Mouse (Mus musculus): ENCODE measurements around the gene Naa15. TPM values are rescaled to one million over a fixed set of nuclear protein-coding genes. Genes with fewer than 3 reads are reported as not detected.

The Naa15 gene
- polyA plus RNA-seq, 1 experiment from 2014 or later, result 27.9 TPM

DNA sequence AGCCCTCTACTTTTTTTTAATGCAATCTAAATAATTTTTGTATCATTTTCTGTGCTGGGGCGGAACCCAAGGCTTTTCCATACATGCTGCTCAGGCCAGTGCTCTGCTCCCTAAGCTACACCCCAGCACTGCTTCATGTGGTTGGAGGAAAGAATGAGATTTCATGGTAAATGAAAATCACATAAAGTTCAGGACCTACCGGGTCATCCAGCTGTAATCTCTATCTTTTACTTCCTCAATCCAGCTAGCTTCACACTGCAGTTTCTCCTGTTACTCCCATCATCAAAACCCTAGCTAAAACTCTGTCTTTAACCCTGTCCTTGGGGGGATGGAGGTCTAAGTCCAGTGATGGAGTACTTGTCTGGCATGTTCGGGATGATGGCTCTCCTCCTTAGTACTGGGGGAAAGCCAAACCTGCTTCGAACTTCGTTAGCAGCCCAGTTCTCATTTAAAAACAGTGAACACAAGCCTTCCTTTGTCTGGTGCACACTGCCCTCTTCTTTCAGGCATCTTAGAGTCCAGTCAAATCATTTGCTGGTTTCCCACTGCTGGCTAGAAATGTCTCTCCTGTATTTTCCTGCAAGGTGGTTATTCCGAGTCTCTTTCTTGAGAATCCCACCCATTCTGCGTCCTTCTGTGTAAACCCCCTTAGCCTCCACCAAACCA, 75.3 kb downstream of the Naa15 start:
- H3K9ac ChIP-seq (ENCODE audit: low read depth, low read length), result no peak overlapping the region
- WGBS, result 83% methylated on average over 7 of the region's 7 CpGs
- no peak overlapping the region for H3K4me2 ChIP-seq (ENCODE audit: low read depth, low read length)
- no peaks in the 10 kb centered on the region for H3K27me3 ChIP-seq (replicated peaks; ENCODE audit: control insufficient read depth, insufficient read depth, low read length)
- peaks cover 6% of the 10 kb centered on the region for H3K4me1 ChIP-seq (ENCODE audit: control insufficient read depth, insufficient read depth, low read length)
- no peak overlapping the region for H3K27ac ChIP-seq (ENCODE audit: low read length)
- ATAC-seq, result no peak
- peaks cover 11% of the 10 kb centered on the region; the same call in 1 of the 2 replicates for H3K36me3 ChIP-seq (ENCODE audit: control insufficient read depth, insufficient read depth, low read length)
- H3K9me3 ChIP-seq (ENCODE audit: control insufficient read depth, low read length), result no peaks in the 10 kb centered on the region
- H3K4me3 ChIP-seq (ENCODE audit: low read length), result no peak overlapping the region

DNA sequence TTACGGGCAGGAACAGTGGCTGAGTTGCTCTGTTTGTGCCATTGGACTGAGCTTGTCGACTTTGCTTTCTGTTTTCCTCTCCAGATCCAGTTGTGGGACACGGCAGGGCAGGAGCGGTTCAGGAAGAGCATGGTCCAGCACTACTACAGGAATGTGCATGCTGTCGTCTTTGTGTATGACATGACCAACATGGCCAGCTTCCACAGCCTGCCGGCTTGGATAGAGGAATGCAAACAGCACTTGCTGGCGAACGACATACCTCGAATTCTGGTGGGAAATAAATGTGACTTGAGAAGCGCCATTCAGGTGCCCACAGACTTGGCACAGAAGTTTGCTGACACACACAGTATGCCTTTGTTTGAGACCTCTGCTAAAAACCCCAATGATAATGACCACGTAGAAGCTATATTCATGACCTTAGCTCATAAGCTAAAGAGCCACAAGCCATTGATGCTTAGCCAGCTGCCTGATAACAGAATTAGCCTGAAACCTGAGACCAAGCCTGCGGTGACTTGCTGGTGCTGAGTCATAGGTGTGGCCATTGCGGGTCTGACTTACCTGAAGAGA, 78.4 kb downstream of the Naa15 start:
- H3K9me3 ChIP-seq (ENCODE audit: control insufficient read depth, low read length), result no peaks in the 10 kb centered on the region
- H3K9ac ChIP-seq (ENCODE audit: low read depth, low read length), result no peak overlapping the region
- no peaks in the 10 kb centered on the region for H3K4me1 ChIP-seq (ENCODE audit: control insufficient read depth, insufficient read depth, low read length)
- no peak overlapping the region for H3K4me3 ChIP-seq (ENCODE audit: low read length)
- H3K27ac ChIP-seq (ENCODE audit: low read length), result 0 out of 2 replicates have a peak overlapping the region, but pooled peaks have one; percentile 19
- 71% methylated on average over 13 of the region's 13 CpGs for WGBS
- H3K27me3 ChIP-seq (replicated peaks; ENCODE audit: control insufficient read depth, insufficient read depth, low read length), result no peaks in the 10 kb centered on the region
- peaks cover 11% of the 10 kb centered on the region for H3K36me3 ChIP-seq (ENCODE audit: control insufficient read depth, insufficient read depth, low read length)
- no peak overlapping the region for H3K4me2 ChIP-seq (ENCODE audit: low read depth, low read length)
- ATAC-seq, result no peak

DNA sequence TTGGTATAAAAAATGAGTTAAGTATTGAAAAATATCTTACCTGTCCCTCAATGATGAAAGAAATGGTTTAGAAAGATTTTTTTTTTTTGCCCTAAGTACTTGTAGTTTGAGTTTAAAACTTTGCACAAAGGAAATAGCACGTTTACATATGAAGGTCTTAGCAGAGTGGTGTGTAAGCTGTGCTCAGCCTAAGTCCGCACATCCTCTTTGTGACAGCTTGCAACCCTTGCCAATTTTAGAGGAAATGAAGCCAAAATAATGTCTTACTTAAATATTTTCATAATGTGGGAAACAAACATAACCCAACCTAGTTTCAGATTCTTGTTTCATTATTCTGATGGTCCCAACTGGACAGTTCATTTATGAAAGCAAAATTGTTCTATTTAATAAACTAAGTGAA, 79.5 kb downstream of the Naa15 start:
- Histone ChIP-seq H3K4me3 (ENCODE audit: low read length) (no peak overlapping the region), H3K9me3 (ENCODE audit: control insufficient read depth, low read length) (no peaks in the 10 kb centered on the region), H3K4me2 (ENCODE audit: low read depth, low read length) (no peak overlapping the region), H3K27me3 (replicated peaks; ENCODE audit: control insufficient read depth, insufficient read depth, low read length) (no peaks in the 10 kb centered on the region), H3K36me3 (ENCODE audit: control insufficient read depth, insufficient read depth, low read length) (peaks cover 11% of the 10 kb centered on the region), H3K4me1 (ENCODE audit: control insufficient read depth, insufficient read depth, low read length) (no peaks in the 10 kb centered on the region), H3K9ac (ENCODE audit: low read depth, low read length) (no peak overlapping the region), H3K27ac (ENCODE audit: low read length) (no peak overlapping the region)
- 51% methylated on average over 2 of the region's 2 CpGs for WGBS
- ATAC-seq, result no peak

DNA sequence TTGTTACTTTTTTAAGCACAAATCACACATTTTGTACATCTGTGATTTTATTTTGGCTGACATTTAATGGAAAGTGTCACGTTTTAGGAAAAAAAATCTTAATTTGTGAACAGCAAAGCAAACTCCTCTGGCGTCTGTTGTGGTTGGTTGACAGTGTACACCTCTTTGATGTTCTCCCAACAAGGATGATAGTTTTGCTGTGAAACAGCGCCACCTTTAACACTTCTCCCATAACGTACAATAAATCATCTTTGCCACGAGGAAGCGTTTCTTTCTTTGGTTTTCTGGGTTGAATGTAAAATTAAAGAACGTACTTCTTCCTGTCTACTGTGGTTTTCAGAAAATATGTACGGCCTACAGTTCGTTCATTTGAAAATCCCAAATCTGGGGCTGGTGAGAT, 80.7 kb downstream of the Naa15 start:
- WGBS, result 86% methylated on average over 9 of the region's 9 CpGs
- ATAC-seq, result no peak

DNA sequence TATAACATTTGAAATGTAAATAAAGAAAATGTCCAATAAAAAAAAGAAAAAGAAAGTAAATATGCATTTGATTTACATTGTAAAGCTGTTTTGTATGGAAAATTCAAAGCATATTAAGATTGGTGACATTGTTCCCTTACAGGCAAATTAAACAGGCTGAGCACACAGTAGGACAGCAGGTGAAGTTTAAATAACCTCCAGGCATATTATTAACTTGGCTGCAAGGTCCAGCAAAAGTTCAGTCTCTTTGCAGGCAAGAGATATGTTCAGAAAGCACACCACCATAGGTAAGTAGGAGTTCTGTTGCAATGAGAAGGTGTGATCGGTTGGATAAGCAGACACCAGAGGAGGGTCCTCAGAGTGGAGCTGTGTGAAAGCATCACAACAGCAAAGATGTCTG, 83.0 kb downstream of the Naa15 start:
- 93% methylated on average over 1 of the region's 1 CpGs for WGBS
- Histone ChIP-seq H3K4me3 (ENCODE audit: low read length) (no peak overlapping the region), H3K9me3 (ENCODE audit: control insufficient read depth, low read length) (no peaks in the 10 kb centered on the region), H3K9ac (ENCODE audit: low read depth, low read length) (no peak overlapping the region), H3K4me2 (ENCODE audit: low read depth, low read length) (no peak overlapping the region), H3K27me3 (replicated peaks; ENCODE audit: control insufficient read depth, insufficient read depth, low read length) (no peaks in the 10 kb centered on the region), H3K4me1 (ENCODE audit: control insufficient read depth, insufficient read depth, low read length) (no peaks in the 10 kb centered on the region), H3K27ac (ENCODE audit: low read length) (no peak overlapping the region), H3K36me3 (ENCODE audit: control insufficient read depth, insufficient read depth, low read length) (peaks cover 11% of the 10 kb centered on the region)
- no peak for ATAC-seq

More for the DNA sequence above, 80.7 kb downstream of the Naa15 start:
- Histone ChIP-seq H3K4me1 (ENCODE audit: control insufficient read depth, insufficient read depth, low read length) (no peaks in the 10 kb centered on the region), H3K27me3 (replicated peaks; ENCODE audit: control insufficient read depth, insufficient read depth, low read length) (no peaks in the 10 kb centered on the region), H3K4me2 (ENCODE audit: low read depth, low read length) (no peak overlapping the region), H3K9ac (ENCODE audit: low read depth, low read length) (no peak overlapping the region), H3K4me3 (ENCODE audit: low read length) (no peak overlapping the region), H3K9me3 (ENCODE audit: control insufficient read depth, low read length) (no peaks in the 10 kb centered on the region), H3K36me3 (ENCODE audit: control insufficient read depth, insufficient read depth, low read length) (peaks cover 11% of the 10 kb centered on the region), H3K27ac (ENCODE audit: low read length) (no peak overlapping the region)

DNA sequence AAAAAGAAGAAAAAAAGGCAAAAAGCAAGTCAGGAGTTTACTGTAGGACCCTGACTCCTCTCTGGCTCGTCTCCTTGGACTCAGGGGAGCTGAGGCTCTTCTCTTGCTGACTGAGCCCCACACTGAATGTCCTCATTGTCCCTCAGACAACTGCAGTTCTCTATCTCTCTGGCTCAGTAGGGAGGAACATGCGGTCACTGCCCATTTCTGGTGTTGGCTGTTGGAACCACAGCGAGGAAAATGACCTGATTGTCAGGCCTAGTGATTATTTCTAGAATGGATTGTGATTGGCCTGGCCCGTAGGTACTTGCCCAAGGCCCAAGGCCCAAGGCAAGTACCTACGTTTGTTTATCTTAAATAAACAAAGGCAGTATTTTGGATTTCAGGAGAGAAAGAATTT, 83.7 kb downstream of the Naa15 start:
- no peak for ATAC-seq
- Histone ChIP-seq H3K27me3 (replicated peaks; ENCODE audit: control insufficient read depth, insufficient read depth, low read length) (no peaks in the 10 kb centered on the region), H3K9ac (ENCODE audit: low read depth, low read length) (no peak overlapping the region), H3K36me3 (ENCODE audit: control insufficient read depth, insufficient read depth, low read length) (peaks cover 8% of the 10 kb centered on the region), H3K4me2 (ENCODE audit: low read depth, low read length) (no peak overlapping the region), H3K4me3 (ENCODE audit: low read length) (no peak overlapping the region), H3K9me3 (ENCODE audit: control insufficient read depth, low read length) (no peaks in the 10 kb centered on the region), H3K4me1 (ENCODE audit: control insufficient read depth, insufficient read depth, low read length) (no peaks in the 10 kb centered on the region), H3K27ac (ENCODE audit: low read length) (no peak overlapping the region)
- 63% methylated on average over 5 of the region's 5 CpGs for WGBS

DNA sequence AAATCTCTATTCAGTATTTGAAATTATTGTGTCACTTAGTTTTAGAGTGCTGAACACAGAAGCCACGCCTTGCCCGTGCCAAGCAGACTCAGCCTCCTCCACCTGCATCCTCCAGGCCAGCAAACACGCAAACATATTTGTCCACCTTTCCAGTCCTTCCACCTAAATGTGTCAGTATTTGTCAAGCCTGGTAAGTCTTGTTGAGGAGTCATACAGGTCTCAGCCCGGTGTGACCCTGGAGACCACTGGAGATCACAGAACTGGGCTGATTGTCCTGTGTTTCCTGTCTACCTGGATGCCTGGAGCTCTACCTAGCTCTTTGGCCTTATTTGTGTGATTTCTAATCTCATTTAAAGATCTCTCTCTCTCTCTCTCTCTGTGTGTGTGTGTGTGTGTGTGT, 84.9 kb downstream of the Naa15 start:
- Histone ChIP-seq H3K4me1 (ENCODE audit: control insufficient read depth, insufficient read depth, low read length) (no peaks in the 10 kb centered on the region), H3K9me3 (ENCODE audit: control insufficient read depth, low read length) (no peaks in the 10 kb centered on the region), H3K9ac (ENCODE audit: low read depth, low read length) (no peak overlapping the region), H3K27me3 (replicated peaks; ENCODE audit: control insufficient read depth, insufficient read depth, low read length) (no peaks in the 10 kb centered on the region), H3K27ac (ENCODE audit: low read length) (no peak overlapping the region), H3K4me2 (ENCODE audit: low read depth, low read length) (no peak overlapping the region), H3K36me3 (ENCODE audit: control insufficient read depth, insufficient read depth, low read length) (peaks cover 2% of the 10 kb centered on the region; the same call in 1 of the 2 replicates), H3K4me3 (ENCODE audit: low read length) (no peak overlapping the region)
- no peak for ATAC-seq
- WGBS, result 79% methylated on average over 4 of the region's 4 CpGs

DNA sequence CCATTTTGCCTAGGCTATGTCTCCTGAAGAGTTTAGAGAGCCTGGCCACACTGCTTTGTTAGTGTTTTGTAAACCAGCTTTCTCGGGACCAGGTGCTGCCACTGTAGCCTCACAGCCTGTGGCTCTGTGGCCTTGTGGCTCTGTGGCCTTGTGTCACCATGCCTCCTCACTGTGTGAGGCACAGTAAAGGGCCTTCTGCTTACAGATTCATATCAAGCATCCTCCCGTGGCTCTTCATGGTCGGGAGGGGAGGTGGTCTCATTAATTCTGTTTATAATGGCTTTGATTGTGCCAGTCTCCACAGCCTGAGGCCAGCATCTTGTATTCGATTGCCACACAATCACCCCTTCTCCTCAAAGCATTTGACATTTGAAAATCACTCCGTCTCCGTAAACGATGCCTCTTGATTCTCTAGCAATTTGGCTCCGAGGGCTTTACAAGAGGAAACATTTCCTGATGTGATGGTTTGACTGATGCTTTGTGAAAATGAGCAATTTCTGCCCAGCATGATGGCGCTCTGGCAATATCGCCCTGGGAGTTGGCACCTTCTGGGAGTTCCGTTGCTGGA, 89.5 kb downstream of the Naa15 start:
- Histone ChIP-seq H3K27me3 (replicated peaks; ENCODE audit: control insufficient read depth, insufficient read depth, low read length) (no peaks in the 10 kb centered on the region), H3K9ac (ENCODE audit: low read depth, low read length) (no peak overlapping the region), H3K27ac (ENCODE audit: low read length) (no peak overlapping the region), H3K4me2 (ENCODE audit: low read depth, low read length) (no peak overlapping the region), H3K4me3 (ENCODE audit: low read length) (no peak overlapping the region), H3K9me3 (ENCODE audit: control insufficient read depth, low read length) (no peaks in the 10 kb centered on the region), H3K36me3 (ENCODE audit: control insufficient read depth, insufficient read depth, low read length) (no peaks in the 10 kb centered on the region), H3K4me1 (ENCODE audit: control insufficient read depth, insufficient read depth, low read length) (no peaks in the 10 kb centered on the region)
- no peak for ATAC-seq
- 76% methylated on average over 11 of the region's 11 CpGs for whole genome bisulfite sequencing

DNA sequence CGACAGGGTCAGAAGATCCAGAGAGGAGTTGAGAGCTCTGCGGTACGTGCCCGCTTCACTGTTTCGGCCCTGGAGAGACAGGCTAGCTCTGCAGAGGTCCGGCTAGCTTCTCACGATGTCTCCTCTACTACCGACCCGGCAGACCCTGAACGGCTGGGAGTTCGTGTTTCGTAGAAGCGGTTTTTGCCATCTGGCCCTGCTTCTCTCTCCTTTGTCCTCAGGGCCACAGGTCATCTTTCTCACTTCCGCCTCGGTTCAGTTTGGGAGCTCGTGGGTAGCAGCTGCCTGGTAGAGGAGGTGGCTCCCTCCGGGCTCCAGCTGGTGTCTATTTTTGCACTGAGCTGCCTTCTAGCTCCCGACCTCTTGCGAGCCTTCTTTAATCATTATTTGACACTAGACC, 90.5 kb downstream of the Naa15 start:
- Histone ChIP-seq H3K36me3 (ENCODE audit: control insufficient read depth, insufficient read depth, low read length) (no peaks in the 10 kb centered on the region), H3K4me1 (ENCODE audit: control insufficient read depth, insufficient read depth, low read length) (no peaks in the 10 kb centered on the region), H3K4me3 (ENCODE audit: low read length) (no peak overlapping the region), H3K9ac (ENCODE audit: low read depth, low read length) (no peak overlapping the region), H3K27ac (ENCODE audit: low read length) (no peak overlapping the region), H3K9me3 (ENCODE audit: control insufficient read depth, low read length) (no peaks in the 10 kb centered on the region), H3K27me3 (replicated peaks; ENCODE audit: control insufficient read depth, insufficient read depth, low read length) (no peaks in the 10 kb centered on the region), H3K4me2 (ENCODE audit: low read depth, low read length) (no peak overlapping the region)
- WGBS, result 67% methylated on average over 19 of the region's 19 CpGs
- ATAC-seq, result no peak
